Mouse (Mus musculus) forebrain, embryonic 12.5 days (tissue): ENCODE data around the gene Rnf39. TPM values are rescaled to one million over a fixed set of nuclear protein-coding genes. Genes with fewer than 3 reads are reported as not detected.
A peak's percentile ranks its signal among the peaks of the same experiment; 100 is the strongest.

Experiments used
- ATAC-seq: fragments of 200-750 bp; cut with Nextera tagmentation; 2 replicates; pipeline ENCODE4 v1.8.0; 2017; ENCODE audit warnings: moderate TSS enrichment; ENCODE audit not compliant: low FRiP score
- H3K27ac ChIP-seq: fragments of 300-500 bp; sonication (generic); 2 replicates; pipeline ENCODE4 v1.5.1; 2016; ENCODE audit warnings: mild to moderate bottlenecking
- H3K27me3 ChIP-seq: fragments of 300-500 bp; sonication (generic); 2 replicates; pipeline ENCODE4 v1.6.1; 2016; ENCODE audit warnings: mild to moderate bottlenecking
- H3K36me3 ChIP-seq: fragments of 300-500 bp; sonication (generic); replicated peaks from 2 replicates; pipeline ENCODE4 v1.6.1; 2016; ENCODE audit warnings: mild to moderate bottlenecking
- H3K4me1 ChIP-seq: fragments of 300-500 bp; sonication (generic); 2 replicates; pipeline ENCODE4 v1.6.1; 2016
- H3K4me2 ChIP-seq: fragments of 300-500 bp; sonication (generic); 2 replicates; pipeline ENCODE4 v1.6.1; 2016; ENCODE audit warnings: mild to moderate bottlenecking, moderate library complexity
- H3K4me3 ChIP-seq: fragments of 300-500 bp; sonication (generic); replicated peaks from 2 replicates; pipeline ENCODE4 v1.5.1; 2016; ENCODE audit warnings: mild to moderate bottlenecking
- H3K9ac ChIP-seq: fragments of 300-500 bp; sonication (generic); 2 replicates; pipeline ENCODE4 v1.6.1; 2016; ENCODE audit warnings: mild to moderate bottlenecking
- H3K9me3 ChIP-seq: fragments of 300-500 bp; sonication (generic); 2 replicates; pipeline ENCODE4 v1.6.1; 2016
- WGBS: fragments of 180-500 bp; shearing (Covaris S2); methylation state at CpG from one replicate; pipeline ENCODE4 v1.1.7; 2016; 5-methylcytosine and 5-hydroxymethylcytosine counted together
- polyA plus RNA-seq: library from polyadenylated mRNA; unstranded; fragments of >200 nt; fragmentation: Nextera tagmentation; extraction: Ambion mirVana; gene quantifications from 2 replicates; pipeline ENCODE4 v1.2.1, GENCODE M21; 2016

The Rnf39 gene
- polyA plus RNA-seq, 1 experiment from 2014 or later, result 0.47 TPM

DNA sequence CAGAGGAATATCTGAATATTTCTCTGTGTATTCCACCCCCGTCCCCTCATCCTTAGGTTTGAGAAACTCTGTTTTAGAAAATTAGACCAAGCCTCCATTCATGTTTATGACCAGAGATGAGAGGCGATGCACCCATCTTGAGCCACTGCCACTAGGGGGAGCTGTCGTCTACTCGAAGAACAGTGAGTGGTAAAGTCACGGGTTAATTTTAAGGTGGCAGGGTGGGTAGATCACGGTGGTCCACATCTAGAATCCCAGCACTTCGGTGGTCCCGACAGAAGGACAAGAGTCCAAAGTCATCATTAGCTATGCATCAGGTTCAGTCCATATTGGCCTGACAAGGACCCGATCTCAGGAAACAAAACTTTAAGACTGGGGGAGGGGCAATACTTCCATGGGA is 27.6 kb upstream of the Rnf39 start:
- H3K4me2 ChIP-seq, result no peak overlapping the region
- no peaks in the 10 kb centered on the region for H3K4me1 ChIP-seq
- 17% methylated on average over 9 of the region's 9 CpGs for WGBS
- H3K36me3 ChIP-seq, result no peaks in the 10 kb centered on the region
- H3K9ac ChIP-seq, result no peak overlapping the region
- no peak overlapping the region for H3K27ac ChIP-seq
- H3K9me3 ChIP-seq, result no peaks in the 10 kb centered on the region
- ATAC-seq, result peak; percentile 39; the same call in 1 of the 2 replicates
- H3K27me3 ChIP-seq, result no peaks in the 10 kb centered on the region
- H3K4me3 ChIP-seq, result no peak overlapping the region

DNA sequence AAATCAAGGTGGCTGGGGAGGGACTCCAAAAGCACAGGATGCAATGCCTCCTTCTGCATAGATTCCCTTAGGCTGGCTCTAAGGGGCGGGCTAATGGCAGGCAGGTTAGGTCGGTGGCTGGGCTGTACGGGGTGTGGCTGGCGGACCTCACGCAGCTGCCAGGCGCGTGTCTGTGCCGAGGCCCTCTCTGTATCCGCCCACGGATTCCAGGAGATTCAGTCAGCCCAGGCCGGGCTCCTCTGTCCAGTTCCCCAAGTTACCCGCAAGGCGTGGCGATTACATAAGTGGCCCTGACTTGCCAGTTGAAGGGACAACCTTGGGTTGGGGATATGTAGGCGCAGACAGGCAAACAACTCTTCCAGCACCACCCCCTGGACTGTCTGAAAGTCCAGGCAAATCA is 22.5 kb upstream of the Rnf39 start:
- Histone ChIP-seq H3K36me3 (no peaks in the 10 kb centered on the region), H3K4me3 (no peak overlapping the region), H3K27ac (no peak overlapping the region), H3K9ac (no peak overlapping the region), H3K9me3 (no peaks in the 10 kb centered on the region), H3K27me3 (0 out of 2 replicates have a peak, but pooled peaks cover 3% of the 10 kb centered on the region), H3K4me1 (no peaks in the 10 kb centered on the region), H3K4me2 (no peak overlapping the region)
- 60% methylated on average over 15 of the region's 15 CpGs for WGBS
- no peak for ATAC-seq

DNA sequence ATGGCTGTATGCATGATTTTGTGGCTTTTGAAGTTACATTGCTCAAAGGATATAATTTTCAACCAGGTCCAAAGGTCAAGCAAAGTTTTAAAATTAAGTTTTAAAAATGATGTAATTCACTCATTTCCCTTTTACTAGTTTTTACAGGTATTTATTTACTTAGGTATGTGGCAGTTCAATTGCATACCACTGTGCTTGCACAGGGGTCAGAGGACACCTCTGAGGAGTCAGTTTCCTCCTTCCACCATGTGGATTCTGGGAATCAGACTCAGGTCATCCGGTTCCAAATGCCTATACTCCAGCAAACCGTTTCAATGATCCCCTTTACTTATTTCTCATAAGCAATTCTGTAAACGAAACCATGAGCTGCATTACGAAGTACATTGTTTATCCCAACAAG is 20.0 kb upstream of the Rnf39 start:
- WGBS, result 89% methylated on average over 4 of the region's 4 CpGs
- no peak overlapping the region for H3K27ac ChIP-seq
- no peaks in the 10 kb centered on the region for H3K9me3 ChIP-seq
- H3K36me3 ChIP-seq, result no peaks in the 10 kb centered on the region
- H3K27me3 ChIP-seq, result 0 out of 2 replicates have a peak, but pooled peaks cover 7% of the 10 kb centered on the region
- H3K4me2 ChIP-seq, result no peak overlapping the region
- no peak overlapping the region for H3K9ac ChIP-seq
- ATAC-seq, result no peak
- H3K4me3 ChIP-seq, result no peak overlapping the region
- H3K4me1 ChIP-seq, result no peaks in the 10 kb centered on the region

DNA sequence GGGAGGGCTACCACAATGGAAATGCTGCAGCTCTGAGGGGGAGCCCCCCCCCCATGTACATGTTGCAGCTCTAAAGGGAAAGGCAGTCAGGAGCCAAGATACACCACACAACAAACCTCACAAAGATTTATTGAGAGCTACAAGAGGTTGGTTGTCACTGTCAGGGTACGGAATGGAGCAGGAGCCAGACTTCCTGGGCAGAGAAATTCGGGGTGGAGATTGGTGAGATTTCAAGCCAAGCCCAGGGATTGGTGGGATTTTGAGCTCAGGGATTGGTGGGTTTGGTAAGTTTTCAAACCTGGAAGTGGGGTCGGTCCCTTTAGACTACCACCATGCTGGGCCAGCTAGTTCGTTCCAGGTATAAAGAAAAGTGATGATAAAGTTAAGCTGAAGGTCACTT is 19.2 kb upstream of the Rnf39 start:
- no peak overlapping the region for H3K27ac ChIP-seq
- H3K4me3 ChIP-seq, result no peak overlapping the region
- no peak overlapping the region for H3K4me2 ChIP-seq
- ATAC-seq, result no peak
- no peak overlapping the region for H3K9ac ChIP-seq
- H3K36me3 ChIP-seq, result no peaks in the 10 kb centered on the region
- 75% methylated on average over 4 of the region's 4 CpGs for WGBS
- H3K4me1 ChIP-seq, result no peaks in the 10 kb centered on the region
- H3K9me3 ChIP-seq, result no peaks in the 10 kb centered on the region
- H3K27me3 ChIP-seq, result 0 out of 2 replicates have a peak, but pooled peaks cover 7% of the 10 kb centered on the region

- no peak overlapping the region for H3K27ac ChIP-seq
- H3K4me2 ChIP-seq, result no peak overlapping the region
- H3K9ac ChIP-seq, result no peak overlapping the region
- no peak overlapping the region for H3K4me3 ChIP-seq
- no peak for ATAC-seq
- 0 out of 2 replicates have a peak, but pooled peaks cover 3% of the 10 kb centered on the region for H3K27me3 ChIP-seq
- no peaks in the 10 kb centered on the region for H3K36me3 ChIP-seq
- no peaks in the 10 kb centered on the region for H3K4me1 ChIP-seq
- no peaks in the 10 kb centered on the region for H3K9me3 ChIP-seq
- WGBS, result 74% methylated on average over 10 of the region's 10 CpGs
Measured at GRCm38 (mm10) chr17:36927496-36928120, 15.1 kb upstream of the Rnf39 start.

- no peak overlapping the region for H3K9ac ChIP-seq
- H3K27ac ChIP-seq, result no peak overlapping the region
- WGBS, result 83% methylated on average over 12 of the region's 12 CpGs
- ATAC-seq, result no peak
- 0 out of 2 replicates have a peak, but pooled peaks cover 7% of the 10 kb centered on the region for H3K27me3 ChIP-seq
- no peaks in the 10 kb centered on the region for H3K4me1 ChIP-seq
- no peak overlapping the region for H3K4me2 ChIP-seq
- no peaks in the 10 kb centered on the region for H3K36me3 ChIP-seq
- H3K4me3 ChIP-seq, result no peak overlapping the region
- H3K9me3 ChIP-seq, result no peaks in the 10 kb centered on the region
Measured at GRCm38 (mm10) chr17:36929236-36929932, 13.3 kb upstream of the Rnf39 start.

DNA sequence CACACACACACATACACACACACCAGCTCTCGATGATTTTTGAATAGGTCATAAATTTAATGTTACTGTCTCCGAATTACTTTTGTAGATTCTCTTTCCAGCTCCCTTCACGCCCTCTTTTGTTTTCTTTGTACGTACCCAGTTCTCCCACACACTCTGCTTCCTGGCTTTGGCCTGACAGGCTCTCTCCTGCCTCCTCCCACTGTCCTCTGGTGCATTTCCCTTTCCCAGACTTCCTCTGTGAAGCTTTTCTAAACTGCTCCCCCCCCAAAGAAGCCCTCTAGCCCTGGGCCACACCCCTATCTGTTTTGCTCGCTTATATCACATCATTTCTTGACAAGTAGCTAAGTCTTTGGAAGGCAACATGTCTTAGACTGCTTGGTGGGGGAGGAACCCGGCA is 12.5 kb upstream of the Rnf39 start:
- no peak for ATAC-seq
- Histone ChIP-seq H3K9me3 (no peaks in the 10 kb centered on the region), H3K4me2 (no peak overlapping the region), H3K27ac (no peak overlapping the region), H3K4me3 (no peak overlapping the region), H3K9ac (no peak overlapping the region), H3K4me1 (no peaks in the 10 kb centered on the region), H3K36me3 (no peaks in the 10 kb centered on the region), H3K27me3 (0 out of 2 replicates have a peak, but pooled peaks cover 8% of the 10 kb centered on the region)
- WGBS, result 82% methylated on average over 6 of the region's 6 CpGs

DNA sequence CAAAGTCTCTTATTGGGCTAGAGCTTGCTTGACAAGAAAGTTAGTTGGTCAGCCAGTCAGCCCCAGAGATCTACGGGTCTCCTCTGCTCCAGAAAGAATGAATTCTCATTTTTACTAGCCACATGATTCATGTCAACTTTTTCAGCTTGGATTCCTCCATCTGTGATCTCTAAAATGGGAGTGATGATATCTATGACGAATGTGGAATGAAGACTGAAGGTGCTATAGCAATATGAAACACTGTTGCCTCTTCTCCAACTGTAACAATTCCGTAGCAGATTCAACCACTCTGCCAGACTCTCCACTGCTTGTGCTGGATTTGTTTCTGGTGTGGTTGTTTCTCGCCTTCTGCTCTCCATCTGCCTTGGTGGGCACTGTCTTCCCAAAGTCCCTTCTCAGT is 11.6 kb upstream of the Rnf39 start:
- Histone ChIP-seq H3K4me1 (no peaks in the 10 kb centered on the region), H3K27me3 (0 out of 2 replicates have a peak, but pooled peaks cover 4% of the 10 kb centered on the region), H3K4me2 (no peak overlapping the region), H3K9me3 (no peaks in the 10 kb centered on the region), H3K27ac (no peak overlapping the region), H3K36me3 (no peaks in the 10 kb centered on the region), H3K4me3 (no peak overlapping the region), H3K9ac (no peak overlapping the region)
- 82% methylated on average over 4 of the region's 4 CpGs for WGBS
- no peak for ATAC-seq

GRCm38 (mm10) chr17:36931806-36932205 is 10.9 kb upstream of the Rnf39 start:
- Histone ChIP-seq H3K9ac (no peak overlapping the region), H3K36me3 (no peaks in the 10 kb centered on the region), H3K9me3 (no peaks in the 10 kb centered on the region), H3K27me3 (0 out of 2 replicates have a peak, but pooled peaks cover 4% of the 10 kb centered on the region), H3K4me1 (no peaks in the 10 kb centered on the region), H3K27ac (no peak overlapping the region), H3K4me3 (no peak overlapping the region), H3K4me2 (no peak overlapping the region)
- no peak for ATAC-seq
- 81% methylated on average over 2 of the region's 2 CpGs for WGBS

- Histone ChIP-seq H3K4me2 (no peak overlapping the region), H3K27ac (no peak overlapping the region), H3K27me3 (peaks cover 41% of the 10 kb centered on the region), H3K36me3 (no peaks in the 10 kb centered on the region), H3K4me3 (no peak overlapping the region), H3K9ac (no peak overlapping the region), H3K4me1 (peaks cover 8% of the 10 kb centered on the region), H3K9me3 (no peaks in the 10 kb centered on the region)
- WGBS, result 89% methylated on average over 2 of the region's 2 CpGs
- no peak for ATAC-seq
Measured at GRCm38 (mm10) chr17:36938056-36938455, 4.7 kb upstream of the Rnf39 start.

DNA sequence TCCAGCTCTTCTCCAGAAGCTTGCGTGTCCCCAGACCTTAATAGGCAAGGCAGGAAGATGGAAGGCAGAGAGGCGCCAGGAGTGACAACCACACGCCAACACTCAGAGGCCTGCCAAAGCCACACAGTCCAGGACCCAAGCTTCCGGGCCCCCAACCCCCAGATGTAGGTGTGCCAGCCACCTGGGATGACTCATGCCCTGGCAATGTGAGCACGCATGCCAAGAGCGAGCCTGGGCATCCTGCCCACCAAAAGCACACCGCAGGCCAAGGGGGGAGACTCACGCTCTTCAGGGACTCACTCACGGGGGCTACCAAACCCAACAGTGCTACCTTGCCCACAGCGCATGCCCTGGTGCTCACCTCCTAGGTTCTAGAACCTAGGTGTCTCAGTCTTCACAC is 327 bp upstream of the Rnf39 start:
- H3K27ac ChIP-seq, result no peak overlapping the region
- H3K4me1 ChIP-seq, result peaks cover 25% of the 10 kb centered on the region
- peak overlapping the region; percentile 40; the same call in 1 of the 2 replicates for H3K4me3 ChIP-seq
- H3K9me3 ChIP-seq, result no peaks in the 10 kb centered on the region
- H3K9ac ChIP-seq, result no peak overlapping the region
- H3K4me2 ChIP-seq, result peak overlapping the region; percentile 61
- H3K36me3 ChIP-seq, result no peaks in the 10 kb centered on the region
- WGBS, result 53% methylated on average over 10 of the region's 10 CpGs
- peaks cover 75% of the 10 kb centered on the region for H3K27me3 ChIP-seq
- ATAC-seq, result no peak

GRCm38 (mm10) chr17:36943691-36944090 is 973 bp downstream of the Rnf39 start:
- peaks cover 73% of the 10 kb centered on the region for H3K27me3 ChIP-seq
- H3K4me3 ChIP-seq, result no peak overlapping the region
- no peak overlapping the region for H3K9ac ChIP-seq
- H3K4me2 ChIP-seq, result peak overlapping the region; percentile 61; the same call in 1 of the 2 replicates
- no peak overlapping the region for H3K27ac ChIP-seq
- no peaks in the 10 kb centered on the region for H3K9me3 ChIP-seq
- H3K36me3 ChIP-seq, result peaks cover under 1% of the 10 kb centered on the region
- peaks cover 29% of the 10 kb centered on the region for H3K4me1 ChIP-seq
- WGBS, result 26% methylated on average over 5 of the region's 5 CpGs
- no peak for ATAC-seq
